Mouse (Mus musculus) myocyte (in vitro differentiated cells): ENCODE data around the gene Adam12. TPM values are rescaled to one million over a fixed set of nuclear protein-coding genes. Genes with fewer than 3 reads are reported as not detected.

Experiments
- H3K27me3 ChIP-seq: one replicate; pipeline ENCODE4 v1.6.1; 2011; ENCODE audit not compliant: control insufficient read depth, insufficient read depth, insufficient read length
- H3K36me3 ChIP-seq: one replicate; pipeline ENCODE4 v1.6.1; 2011; ENCODE audit not compliant: control insufficient read depth, insufficient read depth
- H3K4me2 ChIP-seq: one replicate; pipeline ENCODE4 v1.6.1; 2011; ENCODE audit warnings: low read depth, control low read depth
- H3K4me3 ChIP-seq: one replicate; pipeline ENCODE4 v1.5.1; 2011; ENCODE audit warnings: mild to moderate bottlenecking, control low read depth, moderate library complexity
- H3K79me2 ChIP-seq: one replicate; pipeline ENCODE4 v1.6.1; 2011; ENCODE audit not compliant: control insufficient read depth, insufficient read depth
- H3ac ChIP-seq: one replicate; pipeline ENCODE4 v1.6.1; 2011; ENCODE audit not compliant: control insufficient read depth, insufficient read length
- CEBPB ChIP-seq: IDR thresholded peaks from 2 replicates; pipeline ENCODE4 v1.6.1; 2011; ENCODE audit warnings: mild to moderate bottlenecking, moderate library complexity; ENCODE audit not compliant: poor library complexity, insufficient read depth, severe bottlenecking
- E2F4 ChIP-seq: IDR thresholded peaks from one replicate; pipeline ENCODE4 v1.6.1; 2011; ENCODE audit warnings: mild to moderate bottlenecking, control low read depth, moderate library complexity; ENCODE audit not compliant: insufficient read depth
- MAX ChIP-seq: IDR thresholded peaks from one replicate; pipeline ENCODE4 v1.6.1; 2011; ENCODE audit warnings: low read depth, mild to moderate bottlenecking, control low read depth
- MYOD1 ChIP-seq, 3 experiments: IDR thresholded peaks; one replicate each; pipeline ENCODE4 v1.6.1; 2011; ENCODE audit warnings: control low read depth in 2 of 3, low read depth in 2 of 3, mild to moderate bottlenecking in 2 of 3, moderate library complexity in 1 of 3; ENCODE audit not compliant: insufficient read length in 2 of 3, control insufficient read depth in 1 of 3
- MYOG ChIP-seq, 3 experiments: IDR thresholded peaks; one replicate each; pipeline ENCODE4 v1.6.1; 2011; ENCODE audit warnings: control low read depth in 2 of 3, low read depth in 2 of 3, mild to moderate bottlenecking in 2 of 3; ENCODE audit not compliant: insufficient read length in 2 of 3, control insufficient read depth in 1 of 3, insufficient read depth in 1 of 3
- POLR2A ChIP-seq: IDR thresholded peaks from one replicate; pipeline ENCODE4 v1.6.1; 2011; ENCODE audit warnings: low read depth, mild to moderate bottlenecking, control low read depth, moderate library complexity; ENCODE audit not compliant: insufficient read length
- POLR2AphosphoS2 ChIP-seq: IDR thresholded peaks from one replicate; pipeline ENCODE4 v1.6.1; 2011; ENCODE audit warnings: low read depth, control low read depth; ENCODE audit not compliant: insufficient read length
- REST ChIP-seq: IDR thresholded peaks from one replicate; pipeline ENCODE4 v1.6.1; 2011; ENCODE audit warnings: mild to moderate bottlenecking, control low read depth, moderate library complexity; ENCODE audit not compliant: insufficient read depth, insufficient read length
- SRF ChIP-seq: IDR thresholded peaks from one replicate; pipeline ENCODE4 v1.6.1; 2011; ENCODE audit warnings: low read depth; ENCODE audit not compliant: control insufficient read depth, insufficient read length
- TCF12 ChIP-seq: IDR thresholded peaks from one replicate; pipeline ENCODE4 v1.6.1; 2011; ENCODE audit warnings: mild to moderate bottlenecking, control low read depth; ENCODE audit not compliant: poor library complexity, insufficient read depth, severe bottlenecking
- TCF3 ChIP-seq: IDR thresholded peaks from one replicate; pipeline ENCODE4 v1.6.1; 2011; ENCODE audit warnings: low read depth, control low read depth; ENCODE audit not compliant: insufficient read length
- USF1 ChIP-seq: IDR thresholded peaks from one replicate; pipeline ENCODE4 v1.6.1; 2011; ENCODE audit warnings: low read depth, mild to moderate bottlenecking, control low read depth, moderate library complexity
- polyA plus RNA-seq: library from polyadenylated mRNA; unstranded; fragments of >200 nt; fragmentation: generic; extraction: Trizol; gene quantifications from one replicate; pipeline ENCODE4 v1.2.1, GENCODE M21; 2012; ENCODE audit warnings: missing spikeins

Gene Adam12
- polyA plus RNA-seq, 1 experiment = 7.2 TPM

GRCm38 (mm10) chr7:134022157-134022885 is 209.6 kb downstream of the Adam12 start:
- H3K4me2 ChIP-seq = no peak overlapping the region
- no peaks in the 10 kb centered on the region for H3K27me3 ChIP-seq
- H3K79me2 ChIP-seq = no peaks in the 10 kb centered on the region
- H3K36me3 ChIP-seq = no peaks in the 10 kb centered on the region
- no peak overlapping the region for H3K4me3 ChIP-seq
- H3ac ChIP-seq = no peak overlapping the region
- TF ChIP-seq MAX = no peak
- no peak for TF ChIP-seq MYOG (IDR thresholded peaks at IDR 0.05; ENCODE audit: control insufficient read depth in 1 of 3, insufficient read depth in 1 of 3, insufficient read length in 2 of 3, low read depth in 2 of 3)
- no peak for TF ChIP-seq TCF3
- TF ChIP-seq POLR2A = no peak
- TF ChIP-seq POLR2AphosphoS2 = no peak
- TF ChIP-seq SRF = no peak

DNA sequence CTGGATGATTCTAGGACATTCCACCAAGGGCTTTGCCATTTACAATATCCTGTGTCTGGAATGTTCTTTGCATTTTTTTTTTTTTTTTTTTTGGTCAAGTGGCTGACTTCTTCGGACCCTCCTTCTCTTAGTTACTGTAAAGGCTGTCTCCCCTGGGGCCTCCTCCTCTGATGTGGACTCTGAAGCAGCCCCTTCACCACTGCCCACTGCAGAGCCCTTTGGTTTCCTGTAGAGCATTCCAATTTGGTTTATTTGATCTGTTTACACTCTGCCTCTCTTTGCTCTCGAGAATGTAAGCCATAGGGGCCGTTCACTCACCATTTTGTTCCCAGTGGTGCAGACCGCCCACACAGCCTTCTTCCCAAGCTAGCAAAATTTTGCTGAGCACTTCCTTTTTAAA is 216.7 kb downstream of the Adam12 start:
- H3K27me3 ChIP-seq = no peaks in the 10 kb centered on the region
- no peaks in the 10 kb centered on the region for H3K36me3 ChIP-seq
- no peak overlapping the region for H3ac ChIP-seq
- H3K79me2 ChIP-seq = no peaks in the 10 kb centered on the region
- no peak for TF ChIP-seq TCF12
- no peak for TF ChIP-seq POLR2AphosphoS2
- TF ChIP-seq SRF = no peak
- no peak for TF ChIP-seq MYOD1 (IDR thresholded peaks at IDR 0.05; ENCODE audit: control insufficient read depth in 1 of 3, insufficient read length in 2 of 3, low read depth in 2 of 3)
- no peak for TF ChIP-seq USF1
- H3K4me2 ChIP-seq = no peak overlapping the region
- H3K4me3 ChIP-seq = no peak overlapping the region

GRCm38 (mm10) chr7:134014733-134015132 is 217.2 kb downstream of the Adam12 start:
- no peaks in the 10 kb centered on the region for H3K27me3 ChIP-seq
- no peak overlapping the region for H3ac ChIP-seq
- H3K79me2 ChIP-seq = no peaks in the 10 kb centered on the region
- no peak for TF ChIP-seq POLR2AphosphoS2
- no peak for TF ChIP-seq MAX
- TF ChIP-seq SRF = no peak
- TF ChIP-seq CEBPB = no peak
- TF ChIP-seq TCF3 = no peak
- no peak for TF ChIP-seq POLR2A
- no peak for TF ChIP-seq MYOD1 (IDR thresholded peaks at IDR 0.05; ENCODE audit: control insufficient read depth in 1 of 3, insufficient read length in 2 of 3, low read depth in 2 of 3)
- TF ChIP-seq REST = no peak
- no peaks in the 10 kb centered on the region for H3K36me3 ChIP-seq
- no peak overlapping the region for H3K4me2 ChIP-seq
- H3K4me3 ChIP-seq = no peak overlapping the region

DNA sequence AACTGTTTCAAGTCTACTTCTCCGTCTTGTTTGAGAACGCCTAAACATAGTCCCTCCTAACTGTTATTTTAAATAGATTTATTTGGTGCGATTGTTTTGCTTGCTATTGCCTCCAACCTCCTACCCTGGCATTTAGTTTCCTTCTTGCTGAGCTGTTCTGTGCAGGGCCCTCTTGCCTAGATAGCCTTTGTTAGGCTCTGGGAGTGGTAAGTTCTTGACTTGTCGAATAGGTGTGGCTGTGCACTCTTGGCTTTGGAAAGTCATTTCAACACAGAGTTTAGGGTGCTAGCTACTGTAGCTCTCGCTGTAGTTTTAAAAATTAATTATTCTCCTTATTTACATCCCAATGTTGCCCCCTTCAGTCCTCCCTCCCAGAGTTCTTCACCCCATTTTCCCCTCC is 222.8 kb downstream of the Adam12 start:
- no peak for TF ChIP-seq TCF12
- no peak for TF ChIP-seq CEBPB
- no peak for TF ChIP-seq POLR2AphosphoS2
- no peak for TF ChIP-seq MAX
- no peak for TF ChIP-seq SRF
- no peak for TF ChIP-seq POLR2A
- no peak for TF ChIP-seq REST
- TF ChIP-seq MYOD1 (IDR thresholded peaks at IDR 0.05; ENCODE audit: control insufficient read depth in 1 of 3, insufficient read length in 2 of 3, low read depth in 2 of 3) = no peak
- no peak for TF ChIP-seq TCF3
- no peak for TF ChIP-seq E2F4
- no peak for TF ChIP-seq MYOG (IDR thresholded peaks at IDR 0.05; ENCODE audit: control insufficient read depth in 1 of 3, insufficient read depth in 1 of 3, insufficient read length in 2 of 3, low read depth in 2 of 3)
- H3ac ChIP-seq = no peak overlapping the region
- no peak overlapping the region for H3K4me2 ChIP-seq
- no peaks in the 10 kb centered on the region for H3K79me2 ChIP-seq
- H3K27me3 ChIP-seq = no peaks in the 10 kb centered on the region
- H3K36me3 ChIP-seq = no peaks in the 10 kb centered on the region
- no peak overlapping the region for H3K4me3 ChIP-seq

DNA sequence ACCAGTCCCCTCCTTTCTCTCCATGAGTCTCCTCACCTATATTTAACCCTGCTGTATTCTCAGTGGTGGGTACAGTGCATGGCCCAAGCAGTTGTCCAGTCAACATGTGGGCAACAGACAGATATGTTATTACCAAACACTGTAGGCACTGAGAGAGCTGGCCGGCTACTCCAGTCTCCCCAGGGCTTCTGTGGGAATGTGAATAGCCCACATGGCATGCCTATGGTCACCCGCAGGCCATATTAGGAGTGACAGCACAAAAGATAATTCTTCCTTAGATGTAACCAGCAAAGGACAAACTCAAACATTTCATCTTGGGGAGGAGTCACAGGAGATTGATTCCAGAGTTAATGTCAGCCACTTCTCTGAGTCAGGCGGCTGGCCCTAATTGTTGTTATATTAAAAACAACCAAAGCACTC is 224.0 kb downstream of the Adam12 start:
- H3K4me3 ChIP-seq = no peak overlapping the region
- peak overlapping the region; percentile 59 for H3K4me2 ChIP-seq

More for the DNA sequence above, 224.0 kb downstream of the Adam12 start:
- H3K36me3 ChIP-seq = no peaks in the 10 kb centered on the region
- H3ac ChIP-seq = no peak overlapping the region
- TF ChIP-seq MAX (no peak), MYOG (IDR thresholded peaks at IDR 0.05; ENCODE audit: control insufficient read depth in 1 of 3, insufficient read depth in 1 of 3, insufficient read length in 2 of 3, low read depth in 2 of 3) (peak in 2 of 3 experiments; percentile 40 to 65), USF1 (peak; percentile 2), SRF (peak; percentile 96), MYOD1 (IDR thresholded peaks at IDR 0.05; ENCODE audit: control insufficient read depth in 1 of 3, insufficient read length in 2 of 3, low read depth in 2 of 3) (peak in 2 of 3 experiments; percentile 52 to 69), POLR2A (no peak), CEBPB (no peak), REST (no peak), E2F4 (no peak), POLR2AphosphoS2 (no peak), TCF3 (no peak), TCF12 (peak; percentile 20)
- no peaks in the 10 kb centered on the region for H3K27me3 ChIP-seq
- no peaks in the 10 kb centered on the region for H3K79me2 ChIP-seq
